Mouse (Mus musculus) heart, postnatal 10 days (tissue): ENCODE results near the gene Cst8. TPM values are rescaled to one million over a fixed set of nuclear protein-coding genes. Genes with fewer than 3 reads are reported as not detected.

Experiments
- total RNA-seq, 2 experiments: library from RNA; stranded (reverse); gene quantifications; 2 replicates each; pipeline ENCODE4 v1.2.3; 2021

Cst8 gene
- total RNA-seq, 2 experiments from 2014 or later: not detected

Other genes with a start within 250 kb of the Cst8 start
- gene Nxt1, start 126.2 kb upstream of the Cst8 start, total RNA-seq: 10 to 100 TPM in 1 of 2 experiments, 1 to 10 TPM in 1; 9.4 to 14.2 TPM
- gene Gzf1, start 117.8 kb upstream of the Cst8 start, total RNA-seq: 10 to 100 TPM; 21.5 to 22.2 TPM
- 1 to 10 TPM; 2.1 to 2.5 TPM for gene Napb, start 66.3 kb upstream of the Cst8 start, total RNA-seq
- not detected for gene Cstl1, start 48.4 kb upstream of the Cst8 start, total RNA-seq
- gene Cst11, start 27.3 kb upstream of the Cst8 start, total RNA-seq: not detected
- not detected for gene 8030411F24Rik, start 16.8 kb upstream of the Cst8 start, total RNA-seq
- 1 to 10 TPM; 1.1 to 1.4 TPM for gene Cst12, start 9.4 kb upstream of the Cst8 start, total RNA-seq
- gene Cst13, start 21.3 kb downstream of the Cst8 start, total RNA-seq: not detected
- gene Cst9, start 36.4 kb downstream of the Cst8 start, total RNA-seq: 1 to 10 TPM; 2.3 to 4.0 TPM
- under 1 TPM in 1 of 2 experiments, not detected in 1; 0.43 TPM for gene 9230104L09Rik, start 66.3 kb downstream of the Cst8 start, total RNA-seq
- 100 to 1,000 TPM; 775 to 820 TPM for gene Cst3, start 76.9 kb downstream of the Cst8 start, total RNA-seq
- gene Gm1330, start 204.5 kb downstream of the Cst8 start, total RNA-seq: not detected
- gene Gm10750, start 218.5 kb downstream of the Cst8 start, total RNA-seq: not detected